Mouse (Mus musculus): ENCODE results near the gene Acss1. TPM values are rescaled to one million over a fixed set of nuclear protein-coding genes. Genes with fewer than 3 reads are reported as not detected.

Acss1 gene
- total and polyA plus RNA-seq, 3 experiments = 24.8 to 123 (median 67.3) TPM

- ATAC-seq (ENCODE audit: extremely low read depth, insufficient number of reproducible peaks, low FRiP score, poor library complexity, severe bottlenecking) (no peak), DNase-seq (ENCODE audit: low spot score) (no peak)
- Histone ChIP-seq H3K27me3 (ENCODE audit: insufficient read depth, low read length) (no peaks in the 10 kb centered on the region), H3K9me3 (replicated peaks) (no peaks in the 10 kb centered on the region), H3K36me3 (replicated peaks) (peaks cover 100% of the 10 kb centered on the region), H3K4me3 (ENCODE audit: low read depth, low read length) (no peak overlapping the region), H3K4me1 (ENCODE audit: insufficient read depth, low read depth, low read length) (peaks cover 15% of the 10 kb centered on the region)
- TF ChIP-seq POLR2AphosphoS5 (IDR thresholded peaks at IDR 0.05; ENCODE audit: insufficient replicate concordance, low read depth, low read length) (no peak), TAL1 (conservative IDR thresholded peaks at IDR 0.05; ENCODE audit: low read depth, low read length) (no peak), GATA2 (IDR thresholded peaks at IDR 0.05; ENCODE audit: borderline replicate concordance, low read depth, low read length) (no peak), GATA1 (IDR thresholded peaks at IDR 0.05; ENCODE audit: borderline replicate concordance, low read length) (no peak), CTCF (IDR thresholded peaks at IDR 0.05; ENCODE audit: low read depth, low read length) (no peak)
These were observed 44.3 kb downstream of the Acss1 start for GRCm38 (mm10) chr2:150623957-150624356.

GRCm38 (mm10) chr2:150621698-150622097 is 46.6 kb downstream of the Acss1 start:
- DNase-seq (ENCODE audit: low spot score) = no peak
- Histone ChIP-seq H3K27me3 (ENCODE audit: insufficient read depth, low read length) (no peaks in the 10 kb centered on the region), H3K4me3 (ENCODE audit: low read depth, low read length) (no peak overlapping the region), H3K36me3 (replicated peaks) (peaks cover 100% of the 10 kb centered on the region), H3K9me3 (replicated peaks) (no peaks in the 10 kb centered on the region), H3K4me1 (ENCODE audit: insufficient read depth, low read depth, low read length) (no peaks in the 10 kb centered on the region)
- TF ChIP-seq GATA1 (IDR thresholded peaks at IDR 0.05; ENCODE audit: borderline replicate concordance, low read length) (no peak), POLR2AphosphoS5 (IDR thresholded peaks at IDR 0.05; ENCODE audit: insufficient replicate concordance, low read depth, low read length) (no peak), TAL1 (conservative IDR thresholded peaks at IDR 0.05; ENCODE audit: low read depth, low read length) (no peak), CTCF (IDR thresholded peaks at IDR 0.05; ENCODE audit: low read depth, low read length) (no peak), GATA2 (IDR thresholded peaks at IDR 0.05; ENCODE audit: borderline replicate concordance, low read depth, low read length) (no peak)
- no peak for ATAC-seq (ENCODE audit: extremely low read depth, insufficient number of reproducible peaks, low FRiP score, poor library complexity, severe bottlenecking)

- peak; percentile 30 for ATAC-seq (ENCODE audit: extremely low read depth, insufficient number of reproducible peaks, low FRiP score, poor library complexity, severe bottlenecking)
- H3K36me3 ChIP-seq (replicated peaks) = peaks cover 10% of the 10 kb centered on the region
- H3K9me3 ChIP-seq (replicated peaks) = no peaks in the 10 kb centered on the region
- DNase-seq (ENCODE audit: low spot score) = no peak
- H3K27me3 ChIP-seq (ENCODE audit: insufficient read depth, low read length) = no peaks in the 10 kb centered on the region
- H3K4me1 ChIP-seq (ENCODE audit: insufficient read depth, low read depth, low read length) = peaks cover 42% of the 10 kb centered on the region
- TF ChIP-seq POLR2AphosphoS5 (IDR thresholded peaks at IDR 0.05; ENCODE audit: insufficient replicate concordance, low read depth, low read length) (no peak), TAL1 (conservative IDR thresholded peaks at IDR 0.05; ENCODE audit: low read depth, low read length) (no peak), GATA2 (IDR thresholded peaks at IDR 0.05; ENCODE audit: borderline replicate concordance, low read depth, low read length) (no peak), CTCF (IDR thresholded peaks at IDR 0.05; ENCODE audit: low read depth, low read length) (no peak), GATA1 (IDR thresholded peaks at IDR 0.05; ENCODE audit: borderline replicate concordance, low read length) (no peak)
- no peak overlapping the region for H3K4me3 ChIP-seq (ENCODE audit: low read depth, low read length)
These were observed 58.2 kb downstream of the Acss1 start for GRCm38 (mm10) chr2:150610097-150610496.

GRCm38 (mm10) chr2:150608872-150609560 is 59.3 kb downstream of the Acss1 start:
- Histone ChIP-seq H3K36me3 (replicated peaks) (peaks cover 14% of the 10 kb centered on the region), H3K4me3 (ENCODE audit: low read depth, low read length) (peak overlapping the region; percentile 98), H3K9me3 (replicated peaks) (no peaks in the 10 kb centered on the region), H3K4me1 (ENCODE audit: insufficient read depth, low read depth, low read length) (peaks cover 40% of the 10 kb centered on the region), H3K27me3 (ENCODE audit: insufficient read depth, low read length) (no peaks in the 10 kb centered on the region)
- no peak for TF ChIP-seq GATA1 (IDR thresholded peaks at IDR 0.05; ENCODE audit: borderline replicate concordance, low read length)
- TF ChIP-seq POLR2AphosphoS5 (IDR thresholded peaks at IDR 0.05; ENCODE audit: insufficient replicate concordance, low read depth, low read length) = no peak
- TF ChIP-seq GATA2 (IDR thresholded peaks at IDR 0.05; ENCODE audit: borderline replicate concordance, low read depth, low read length) = no peak
- TF ChIP-seq TAL1 (conservative IDR thresholded peaks at IDR 0.05; ENCODE audit: low read depth, low read length) = no peak
- peak; percentile 69 for TF ChIP-seq CTCF (IDR thresholded peaks at IDR 0.05; ENCODE audit: low read depth, low read length)
- DNase-seq (ENCODE audit: low spot score) (peak; percentile 27), ATAC-seq (ENCODE audit: extremely low read depth, insufficient number of reproducible peaks, low FRiP score, poor library complexity, severe bottlenecking) (peak; percentile 35; the same call in 1 of the 2 replicates)

GRCm38 (mm10) chr2:150608087-150608799 is 60.1 kb downstream of the Acss1 start, which contains the start of gene Apmap:
Gene Apmap (minus strand): TSS chr2:150608567.
- Histone ChIP-seq H3K36me3 (replicated peaks) (peaks cover 22% of the 10 kb centered on the region), H3K4me1 (ENCODE audit: insufficient read depth, low read depth, low read length) (peaks cover 40% of the 10 kb centered on the region), H3K9me3 (replicated peaks) (no peaks in the 10 kb centered on the region), H3K4me3 (ENCODE audit: low read depth, low read length) (peak within 1 kb of the TSS; percentile 98), H3K27me3 (ENCODE audit: insufficient read depth, low read length) (no peaks in the 10 kb centered on the region)
- DNase-seq (ENCODE audit: low spot score) = peak; percentile 81
- TF ChIP-seq CTCF (IDR thresholded peaks at IDR 0.05; ENCODE audit: low read depth, low read length) = no peak
- TF ChIP-seq GATA1 (IDR thresholded peaks at IDR 0.05; ENCODE audit: borderline replicate concordance, low read length) = no peak
- TF ChIP-seq POLR2AphosphoS5 (IDR thresholded peaks at IDR 0.05; ENCODE audit: insufficient replicate concordance, low read depth, low read length) = no peak
- no peak for TF ChIP-seq GATA2 (IDR thresholded peaks at IDR 0.05; ENCODE audit: borderline replicate concordance, low read depth, low read length)
- no peak for TF ChIP-seq TAL1 (conservative IDR thresholded peaks at IDR 0.05; ENCODE audit: low read depth, low read length)
- peak; percentile 89 for ATAC-seq (ENCODE audit: extremely low read depth, insufficient number of reproducible peaks, low FRiP score, poor library complexity, severe bottlenecking)

GRCm38 (mm10) chr2:150607086-150607485 is 61.2 kb downstream of the Acss1 start:
- TF ChIP-seq GATA2 (IDR thresholded peaks at IDR 0.05; ENCODE audit: borderline replicate concordance, low read depth, low read length) (no peak), TAL1 (conservative IDR thresholded peaks at IDR 0.05; ENCODE audit: low read depth, low read length) (no peak), CTCF (IDR thresholded peaks at IDR 0.05; ENCODE audit: low read depth, low read length) (no peak), POLR2AphosphoS5 (IDR thresholded peaks at IDR 0.05; ENCODE audit: insufficient replicate concordance, low read depth, low read length) (no peak), GATA1 (IDR thresholded peaks at IDR 0.05; ENCODE audit: borderline replicate concordance, low read length) (no peak)
- DNase-seq (ENCODE audit: low spot score) (no peak), ATAC-seq (ENCODE audit: extremely low read depth, insufficient number of reproducible peaks, low FRiP score, poor library complexity, severe bottlenecking) (no peak)
- H3K4me1 ChIP-seq (ENCODE audit: insufficient read depth, low read depth, low read length) = peaks cover 36% of the 10 kb centered on the region
- H3K9me3 ChIP-seq (replicated peaks) = no peaks in the 10 kb centered on the region
- peak overlapping the region; percentile 10; the same call in 1 of the 2 replicates for H3K4me3 ChIP-seq (ENCODE audit: low read depth, low read length)
- H3K36me3 ChIP-seq (replicated peaks) = peaks cover 27% of the 10 kb centered on the region
- H3K27me3 ChIP-seq (ENCODE audit: insufficient read depth, low read length) = no peaks in the 10 kb centered on the region
